In the genomic region with DNA sequence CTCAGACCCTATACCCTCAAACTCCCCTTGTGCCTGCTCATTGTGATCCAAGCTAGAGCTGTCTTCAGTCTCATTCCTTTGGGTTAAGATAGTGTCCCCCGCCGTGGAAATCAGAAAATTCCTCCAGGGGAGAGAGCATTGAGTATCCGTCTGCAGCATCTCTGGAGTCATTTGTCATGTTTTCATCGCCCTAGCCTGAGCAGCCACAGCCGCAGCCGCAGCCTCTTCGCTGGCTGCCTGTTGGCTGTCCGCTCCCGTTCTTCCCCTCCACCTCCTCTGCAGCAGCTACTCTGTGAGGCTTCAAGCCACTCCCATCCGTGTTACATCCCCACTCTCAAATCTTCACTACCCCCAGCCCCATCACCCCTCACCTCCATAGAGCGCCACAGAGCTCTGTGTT, we compare ENCODE assay signal across 25 mouse cellular contexts.
DNase-seq lines count a peak whose midpoint lies in the region; ATAC-seq lines count a peak whose summit lies in the region.
"Had no signal": no experiment of that assay in that cellular context is flagged by ENCODE, and none has a peak within 500 bp of the region (broad histone marks: within the 10 kb centered on the region; RNA-seq: fewer than 3 reads in every experiment).

No protein-coding gene starts in this region.

- DNase-seq in embryo, embryonic 10 days (ENCODE audit: low spot score), result peak; percentile 45
- DNase-seq in embryo, embryonic 9.5 days (ENCODE audit: extremely low spot score), result no peak
- peak; percentile 42 for DNase-seq in heart, postnatal 4 days
- DNase-seq in neural tube, embryonic 10.5 days (ENCODE audit: extremely low spot score, low spot score), result peak; percentile 25
- DNase-seq in neural tube, embryonic 11.5 days (ENCODE audit: low spot score), result peak; percentile 48
- DNase-seq in cerebellum, adult 9-11 months, result no peak
- DNase-seq: adrenal gland, postnatal 10 days; cerebellum, adult 2 months; cerebellum, postnatal 36 days; left cerebral cortex, postnatal 4 days; liver, postnatal 0 days; lung, postnatal 10 days; retina, postnatal 1 day; right cerebral cortex, postnatal 25 days; spleen, adult 18-20 months; thymus, postnatal 25 days had no signal

- H3K27ac ChIP-seq in heart, embryonic 11.5 days (ENCODE audit: low read depth, low read length), result no peak overlapping the region
- H3K27ac ChIP-seq in neural tube, embryonic 15.5 days (replicated peaks), result no peak overlapping the region
- H3K27ac ChIP-seq in neural tube, embryonic 11.5 days (ENCODE audit: low read depth, low read length), result no peak overlapping the region
- H3K27ac ChIP-seq: embryonic facial prominence, embryonic 13.5 days; forebrain, embryonic 13.5 days; kidney, embryonic 15.5 days had no signal

- ATAC-seq in heart, embryonic 11.5 days (replicated peaks; ENCODE audit: insufficient number of reproducible peaks, low FRiP score, low TSS enrichment), result no peak
- ATAC-seq in neural tube, embryonic 15.5 days (ENCODE audit: low FRiP score), result no peak
- no peak for ATAC-seq in neural tube, embryonic 11.5 days (ENCODE audit: insufficient read depth, low FRiP score, low TSS enrichment)
- ATAC-seq: forebrain, embryonic 13.5 days; intestine, postnatal 0 days; liver, postnatal 0 days had no signal

- H3K4me2 ChIP-seq in heart, embryonic 11.5 days, result no peak overlapping the region
- H3K4me2 ChIP-seq in neural tube, embryonic 15.5 days, result no peak overlapping the region
- H3K4me2 ChIP-seq in neural tube, embryonic 11.5 days (ENCODE audit: low read depth), result no peak overlapping the region
- H3K4me2 ChIP-seq: embryonic facial prominence, embryonic 13.5 days; forebrain, embryonic 13.5 days; kidney, embryonic 15.5 days; liver, embryonic 11.5 days; midbrain, embryonic 11.5 days had no signal

- WGBS in heart, embryonic 11.5 days (ENCODE audit: insufficient replicate concordance), result 29% methylated on average over 11 of the region's 11 CpGs
- WGBS in neural tube, embryonic 15.5 days, result 62% methylated on average over 11 of the region's 11 CpGs
- 58% methylated on average over 11 of the region's 11 CpGs for WGBS in neural tube, embryonic 11.5 days

- H3K4me3 ChIP-seq in heart, embryonic 11.5 days (ENCODE audit: low read depth, low read length), result no peak overlapping the region
- H3K4me3 ChIP-seq in neural tube, embryonic 15.5 days (replicated peaks), result no peak overlapping the region
- H3K4me3 ChIP-seq in neural tube, embryonic 11.5 days (ENCODE audit: low read depth, low read length), result no peak overlapping the region
- H3K4me3 ChIP-seq: embryonic facial prominence, embryonic 13.5 days; erythroblast, embryonic 14.5 days; forebrain, embryonic 13.5 days; kidney, embryonic 15.5 days had no signal

- no peak overlapping the region for H3K9ac ChIP-seq in heart, embryonic 11.5 days (ENCODE audit: low read depth, low read length)
- no peak overlapping the region for H3K9ac ChIP-seq in neural tube, embryonic 15.5 days (replicated peaks)
- H3K9ac ChIP-seq in neural tube, embryonic 11.5 days (ENCODE audit: low read length), result peak overlapping the region; percentile 18; the same call in 1 of the 2 replicates
- H3K9ac ChIP-seq: embryonic facial prominence, embryonic 13.5 days; forebrain, embryonic 13.5 days; kidney, embryonic 15.5 days; liver, postnatal 0 days had no signal

- H3K4me1 ChIP-seq in heart, embryonic 11.5 days (ENCODE audit: control insufficient read depth, insufficient read depth, low read length), result 0 out of 2 replicates have a peak, but pooled peaks cover 4% of the 10 kb centered on the region
- H3K4me1 ChIP-seq in neural tube, embryonic 15.5 days, result no peaks in the 10 kb centered on the region
- H3K4me1 ChIP-seq in neural tube, embryonic 11.5 days (ENCODE audit: control insufficient read depth, insufficient read depth, low read length), result no peaks in the 10 kb centered on the region
- H3K4me1 ChIP-seq: forebrain, embryonic 13.5 days had no signal

- no peaks in the 10 kb centered on the region for H3K9me3 ChIP-seq in heart, embryonic 11.5 days (replicated peaks; ENCODE audit: control insufficient read depth, low read length)
- H3K9me3 ChIP-seq in neural tube, embryonic 15.5 days (replicated peaks), result no peaks in the 10 kb centered on the region
- H3K9me3 ChIP-seq in neural tube, embryonic 11.5 days (ENCODE audit: control insufficient read depth, low read length), result no peaks in the 10 kb centered on the region
- H3K9me3 ChIP-seq: embryonic facial prominence, embryonic 13.5 days; forebrain, embryonic 13.5 days; kidney, embryonic 15.5 days had no signal

- H3K27me3 ChIP-seq in heart, embryonic 11.5 days (ENCODE audit: control insufficient read depth, insufficient read depth, low read length), result no peaks in the 10 kb centered on the region
- H3K27me3 ChIP-seq in neural tube, embryonic 15.5 days (replicated peaks), result no peaks in the 10 kb centered on the region
- H3K27me3 ChIP-seq in neural tube, embryonic 11.5 days (ENCODE audit: control insufficient read depth, insufficient read depth, low read length), result no peaks in the 10 kb centered on the region
- H3K27me3 ChIP-seq: embryonic facial prominence, embryonic 13.5 days; forebrain, embryonic 13.5 days; kidney, embryonic 15.5 days had no signal

- no peaks in the 10 kb centered on the region for H3K36me3 ChIP-seq in heart, embryonic 11.5 days (ENCODE audit: control insufficient read depth, insufficient read depth, low read length)
- no peaks in the 10 kb centered on the region for H3K36me3 ChIP-seq in neural tube, embryonic 15.5 days
- no peaks in the 10 kb centered on the region for H3K36me3 ChIP-seq in neural tube, embryonic 11.5 days (ENCODE audit: control insufficient read depth, insufficient read depth, low read length)
- H3K36me3 ChIP-seq: embryonic facial prominence, embryonic 13.5 days; kidney, embryonic 15.5 days had no signal

Comparison
In these comparisons a context has a peak if more than half of its experiments do, and no peak if none do; other contexts are left out.
1. DNase-seq: peak in embryo, embryonic 10 days (single experiment), heart, postnatal 4 days (single experiment), neural tube, embryonic 10.5 days (single experiment) and neural tube, embryonic 11.5 days (single experiment); none in embryo, embryonic 9.5 days (single experiment) and cerebellum, adult 9-11 months (single experiment).